Mouse (Mus musculus) spleen, adult 2 months (tissue): Measurements from ENCODE around the gene Cebpa. TPM values are rescaled to one million over a fixed set of nuclear protein-coding genes. Genes with fewer than 3 reads are reported as not detected.
A peak's percentile ranks its signal among the peaks of the same experiment; 100 is the strongest.

Source experiments
- DNase-seq, 2 experiments: peaks; one replicate each; pipeline versions ENCODE4 v3.0.0 to v3.0.0-alpha.2; 2012 to 2021; ENCODE audit warnings: low spot score in 2 of 2, low read depth in 1 of 2
- H3K27ac ChIP-seq: fragments of 200-500 bp; 2 replicates; pipeline ENCODE4 v1.5.1; 2012; ENCODE audit warnings: low read length, inconsistent platforms; ENCODE audit not compliant: insufficient read depth
- H3K27me3 ChIP-seq: fragments of 200-500 bp; 2 replicates; pipeline ENCODE4 v1.6.1; 2012; ENCODE audit warnings: mild to moderate bottlenecking, moderate library complexity, low read length, inconsistent platforms; ENCODE audit not compliant: control insufficient read depth, insufficient read depth
- H3K36me3 ChIP-seq: fragments of 200-500 bp; 2 replicates; pipeline ENCODE4 v1.6.1; 2012; ENCODE audit warnings: mild to moderate bottlenecking, low read length, inconsistent platforms; ENCODE audit not compliant: control insufficient read depth, insufficient read depth
- H3K4me1 ChIP-seq: fragments of 200-500 bp; 2 replicates; pipeline ENCODE4 v1.6.1; 2011; ENCODE audit warnings: inconsistent platforms; ENCODE audit not compliant: control insufficient read depth, insufficient read depth, insufficient read length
- H3K4me3 ChIP-seq: fragments of 200-500 bp; 2 replicates; pipeline ENCODE4 v1.5.1; 2011; ENCODE audit warnings: mild to moderate bottlenecking, inconsistent platforms; ENCODE audit not compliant: insufficient read depth, insufficient read length; ENCODE audit errors: extremely low read depth
- CTCF ChIP-seq: fragments of 200-500 bp; IDR thresholded peaks from 2 replicates; pipeline ENCODE4 v1.5.1; 2011; ENCODE audit warnings: mild to moderate bottlenecking, inconsistent platforms; ENCODE audit not compliant: insufficient read depth, insufficient read length, insufficient replicate concordance; ENCODE audit errors: extremely low read depth
- POLR2A ChIP-seq: fragments of 200-500 bp; IDR thresholded peaks from 2 replicates; pipeline ENCODE4 v1.6.1; 2011; ENCODE audit warnings: low read depth, low read length, inconsistent platforms
- WGBS: fragments of 180-500 bp; shearing (Covaris S2); methylation state at CpG from one replicate; pipeline ENCODE4 v1.1.7; 2018; 5-methylcytosine and 5-hydroxymethylcytosine counted together
- polyA plus RNA-seq: library from polyadenylated mRNA; depleted of rRNA; stranded (reverse); fragments of >200 nt; gene quantifications from 2 replicates; pipeline ENCODE4 v1.2.3, GENCODE M21; 2012; rRNA removed

The Cebpa gene
- polyA plus RNA-seq, 1 experiment: 20.6 TPM

DNA sequence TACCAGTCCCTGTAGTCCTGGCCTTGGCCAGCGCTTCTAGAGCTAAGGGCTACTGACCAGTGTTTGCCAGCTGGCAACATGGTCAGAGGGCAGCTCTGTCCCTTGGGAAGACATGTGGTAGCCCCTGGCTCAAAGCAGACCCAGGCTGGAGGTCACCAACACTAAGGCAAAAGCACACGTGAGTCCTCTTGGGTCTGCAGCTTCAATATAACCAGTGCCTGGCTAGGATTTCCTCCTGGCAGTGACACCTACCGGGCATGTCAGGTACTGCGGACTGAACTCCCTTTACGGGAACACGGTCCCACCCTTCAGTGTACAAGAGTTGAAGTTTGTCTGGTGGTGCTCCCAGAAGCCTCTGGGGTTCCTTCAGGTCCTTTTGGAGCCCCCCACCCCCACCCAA lies 50.2 kb downstream of the Cebpa start:
- WGBS: 18% methylated on average over 6 of the region's 6 CpGs
- Histone ChIP-seq H3K27ac (no peak overlapping the region), H3K36me3 (no peaks in the 10 kb centered on the region), H3K4me3 (no peak overlapping the region), H3K27me3 (no peaks in the 10 kb centered on the region), H3K4me1 (no peaks in the 10 kb centered on the region)
- peak; percentile 23 to 78 for DNase-seq
- TF ChIP-seq CTCF (peak; percentile 80; the same call in 1 of the 2 replicates), POLR2A (no peak)

Other genes with a start within 250 kb of the Cebpa start
- gene Pepd, start 206.9 kb upstream of the Cebpa start, polyA plus RNA-seq: 44.0 and 48.6 TPM in 2 replicates
- gene Cebpg, start 62.7 kb upstream of the Cebpa start, polyA plus RNA-seq: 4.2 and 4.6 TPM in 2 replicates
- 1.3 and 1.5 TPM in 2 replicates for gene Slc7a10, start 67.1 kb downstream of the Cebpa start, polyA plus RNA-seq
- 3.1 and 3.6 TPM in 2 replicates for gene Lrp3, start 96.2 kb downstream of the Cebpa start, polyA plus RNA-seq
- gene Gpatch1, start 199.1 kb downstream of the Cebpa start, polyA plus RNA-seq: 1.9 and 2.0 TPM in 2 replicates
- 0.48 and 0.88 TPM in 2 replicates for gene Rhpn2, start 214.9 kb downstream of the Cebpa start, polyA plus RNA-seq